Mouse (Mus musculus): ENCODE results near the gene Csgalnact2. TPM values are rescaled to one million over a fixed set of nuclear protein-coding genes. Genes with fewer than 3 reads are reported as not detected.

Csgalnact2 gene
- polyA plus RNA-seq, 1 experiment from 2014 or later: 10.7 TPM

Small RNA genes within 50 kb of the gene (microRNA-seq; reads per million reads assigned to microRNA genes)
- gene Mir7044: not detected

Other genes with a start within 250 kb of the Csgalnact2 start
- gene Hnrnpf, start 238.8 kb downstream of the Csgalnact2 start, polyA plus RNA-seq (2015; fragmentation: Nextera tagmentation; extraction: Ambion mirVana): 424 and 511 TPM in 2 replicates
- 1.7 and 2.3 TPM in 2 replicates for gene Fxyd4, start 201.4 kb downstream of the Csgalnact2 start, polyA plus RNA-seq (2015; fragmentation: Nextera tagmentation; extraction: Ambion mirVana)
- 0.53 and 0.65 TPM in 2 replicates for gene Rasgef1a, start 127.7 kb downstream of the Csgalnact2 start, polyA plus RNA-seq (2015; fragmentation: Nextera tagmentation; extraction: Ambion mirVana)
- 0.28 and 0.67 TPM in 2 replicates for gene Ret, start 58.6 kb upstream of the Csgalnact2 start, polyA plus RNA-seq (2015; fragmentation: Nextera tagmentation; extraction: Ambion mirVana)